Mouse (Mus musculus) inflammation-experienced regulatory T-cells, adult 6 months (primary cell): ENCODE data around the gene Omd. TPM values are rescaled to one million over a fixed set of nuclear protein-coding genes. Genes with fewer than 3 reads are reported as not detected.

Experiments used
- ATAC-seq: one replicate; pipeline ENCODE4 v1.8.0; 2017
- polyA plus RNA-seq, 3 experiments: library from polyadenylated mRNA; unstranded; fragments of 100-300 nt; shearing (Covaris generic); gene quantifications; one replicate each; pipeline ENCODE4 v1.2.1; 2017

Gene Omd
- polyA plus RNA-seq, 3 experiments from 2014 or later = 0.35 to 1.2 (median 0.37) TPM

GRCm38 (mm10) chr13:49608589-49609322 is 26.5 kb downstream of the Omd start:
- no peak for ATAC-seq

- no peak for ATAC-seq
Observed at GRCm38 (mm10) chr13:49617021-49617420, 34.8 kb downstream of the Omd start.

GRCm38 (mm10) chr13:49618365-49618764 is 36.1 kb downstream of the Omd start:
- no peak for ATAC-seq

- no peak for ATAC-seq
Observed at GRCm38 (mm10) chr13:49623216-49623615, 41.0 kb downstream of the Omd start.

GRCm38 (mm10) chr13:49628167-49628566 is 45.9 kb downstream of the Omd start:
- ATAC-seq = no peak

- ATAC-seq = no peak
Observed at GRCm38 (mm10) chr13:49629076-49629475, 46.8 kb downstream of the Omd start.

GRCm38 (mm10) chr13:49639965-49640364 is 57.7 kb downstream of the Omd start:
- no peak for ATAC-seq

Other genes with a start within 250 kb of the Omd start
- gene Bicd2, start 240.9 kb upstream of the Omd start, polyA plus RNA-seq = 1 to 10 TPM; 5.8 to 7.1 (median 6.6) TPM
- 1 to 10 TPM; 3.8 to 5.3 (median 4.3) TPM for gene Ippk, start 161.2 kb upstream of the Omd start, polyA plus RNA-seq
- 1 to 10 TPM; 5.6 to 8.2 (median 8.1) TPM for gene Tes3-ps, start 89.1 kb upstream of the Omd start, polyA plus RNA-seq
- gene Ecm2, start 77.7 kb upstream of the Omd start, polyA plus RNA-seq = under 1 TPM in 2 of 3 experiments, not detected in 1; 0.07 to 0.23 TPM
- under 1 TPM in 1 of 3 experiments, not detected in 2; 0.25 TPM for gene Aspn, start 38.0 kb upstream of the Omd start, polyA plus RNA-seq
- gene Ogn, start 25.6 kb downstream of the Omd start, polyA plus RNA-seq = under 1 TPM in 2 of 3 experiments, not detected in 1; 0.21 to 0.36 TPM
- gene Cenpp, start 70.3 kb downstream of the Omd start, polyA plus RNA-seq = 10 to 100 TPM in 1 of 3 experiments, 1 to 10 TPM in 2; 1.8 to 19.9 (median 2.4) TPM
- 10 to 100 TPM; 34.3 to 55.6 (median 46.8) TPM for gene Nol8, start 70.6 kb downstream of the Omd start, polyA plus RNA-seq
- 10 to 100 TPM; 34.7 to 38.7 (median 38.5) TPM for gene Iars, start 99.6 kb downstream of the Omd start, polyA plus RNA-seq
- gene Gm30302, start 216.5 kb downstream of the Omd start, polyA plus RNA-seq = not detected